Mouse (Mus musculus) T-helper 1 cell (primary cell): ENCODE data around the gene Ppp6c.

Experiments used
- in situ Hi-C: fragments of 300-600 bp; cut with MboI, MseI; formaldehyde crosslinking; loops from one replicate; pipeline ENCODE4 v1.15.1; 2025; ENCODE audit warnings: high pct_unique_total_duplicates

Ppp6c gene

DNA sequence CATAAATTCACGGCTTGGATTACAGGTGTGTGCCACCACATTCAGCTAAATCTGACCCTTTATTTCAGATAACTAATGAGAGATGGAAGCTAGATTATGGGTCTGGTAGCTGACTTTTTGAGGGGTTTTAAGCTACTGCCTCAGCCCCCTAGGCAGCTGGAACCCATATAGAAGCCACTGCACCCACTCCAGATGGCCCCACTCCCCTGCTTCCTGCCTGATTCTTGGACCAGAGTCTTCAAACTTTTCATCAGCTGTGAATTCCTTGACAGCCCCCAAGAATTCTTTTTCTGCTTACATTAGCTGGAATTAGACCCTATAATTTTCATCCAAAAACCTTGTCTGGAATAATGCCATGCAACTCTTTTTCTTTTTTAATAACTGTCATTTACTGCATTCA lies 79.8 kb downstream of the Ppp6c start:
- in situ Hi-C loops = no loop called here
